Mouse (Mus musculus) bone marrow, adult 2 months (tissue): ENCODE measurements around the gene Celsr1.

Source experiments
- CTCF ChIP-seq: fragments of 200-500 bp; IDR thresholded peaks from 2 replicates; pipeline ENCODE4 v1.5.1; 2011; ENCODE audit warnings: low read length, control low read depth; ENCODE audit not compliant: control insufficient read depth, insufficient read depth
- POLR2A ChIP-seq: fragments of 200-500 bp; IDR thresholded peaks from 2 replicates; pipeline ENCODE4 v1.6.1; 2011; ENCODE audit warnings: low read depth, mild to moderate bottlenecking, control low read depth, low read length, borderline replicate concordance; ENCODE audit not compliant: control insufficient read depth

GRCm38 (mm10) chr15:86021971-86022370 is 11.6 kb downstream of the Celsr1 start:
- TF ChIP-seq POLR2A, result no peak
- TF ChIP-seq CTCF, result no peak
